Mouse (Mus musculus) lung, embryonic 15.5 days (tissue): Measurements from ENCODE around the gene Slc1a5. TPM values are rescaled to one million over a fixed set of nuclear protein-coding genes. Genes with fewer than 3 reads are reported as not detected.

Experiments
- ATAC-seq: fragments of 200-750 bp; cut with Nextera tagmentation; 2 replicates; pipeline ENCODE4 v1.8.0; 2017; ENCODE audit warnings: moderate number of reproducible peaks, borderline replicate concordance; ENCODE audit not compliant: low FRiP score, low TSS enrichment; ENCODE audit errors: extremely low read depth
- H3K27ac ChIP-seq: fragments of 300-500 bp; sonication (generic); 2 replicates; pipeline ENCODE4 v1.5.1; 2015; ENCODE audit warnings: moderate library complexity, mild to moderate bottlenecking, inconsistent platforms
- H3K27me3 ChIP-seq: fragments of 300-500 bp; sonication (generic); 2 replicates; pipeline ENCODE4 v1.6.1; 2015; ENCODE audit warnings: inconsistent platforms
- H3K36me3 ChIP-seq: fragments of 300-500 bp; sonication (generic); 2 replicates; pipeline ENCODE4 v1.6.1; 2015; ENCODE audit warnings: inconsistent platforms
- H3K4me1 ChIP-seq: fragments of 300-500 bp; sonication (generic); 2 replicates; pipeline ENCODE4 v1.6.1; 2015; ENCODE audit warnings: inconsistent platforms
- H3K4me2 ChIP-seq: fragments of 300-500 bp; sonication (generic); 2 replicates; pipeline ENCODE4 v1.6.1; 2015; ENCODE audit warnings: inconsistent platforms, mild to moderate bottlenecking, moderate library complexity
- H3K4me3 ChIP-seq: fragments of 300-500 bp; sonication (generic); 2 replicates; pipeline ENCODE4 v1.5.1; 2015; ENCODE audit warnings: mild to moderate bottlenecking, inconsistent platforms
- H3K9ac ChIP-seq: fragments of 300-500 bp; sonication (generic); 2 replicates; pipeline ENCODE4 v1.6.1; 2015; ENCODE audit warnings: inconsistent platforms
- H3K9me3 ChIP-seq: fragments of 300-500 bp; sonication (generic); 2 replicates; pipeline ENCODE4 v1.6.1; 2016; ENCODE audit warnings: inconsistent platforms
- WGBS: fragments of 180-500 bp; shearing (Covaris S2); methylation state at CpG from one replicate; pipeline ENCODE4 v1.1.7; 2015; 5-methylcytosine and 5-hydroxymethylcytosine counted together
- polyA plus RNA-seq: library from polyadenylated mRNA; unstranded; fragments of >200 nt; fragmentation: Nextera tagmentation; extraction: Ambion mirVana; gene quantifications from 2 replicates; pipeline ENCODE4 v1.2.1, GENCODE M21; 2015

Gene Slc1a5
- polyA plus RNA-seq, 1 experiment from 2014 or later: 53.7 TPM

DNA sequence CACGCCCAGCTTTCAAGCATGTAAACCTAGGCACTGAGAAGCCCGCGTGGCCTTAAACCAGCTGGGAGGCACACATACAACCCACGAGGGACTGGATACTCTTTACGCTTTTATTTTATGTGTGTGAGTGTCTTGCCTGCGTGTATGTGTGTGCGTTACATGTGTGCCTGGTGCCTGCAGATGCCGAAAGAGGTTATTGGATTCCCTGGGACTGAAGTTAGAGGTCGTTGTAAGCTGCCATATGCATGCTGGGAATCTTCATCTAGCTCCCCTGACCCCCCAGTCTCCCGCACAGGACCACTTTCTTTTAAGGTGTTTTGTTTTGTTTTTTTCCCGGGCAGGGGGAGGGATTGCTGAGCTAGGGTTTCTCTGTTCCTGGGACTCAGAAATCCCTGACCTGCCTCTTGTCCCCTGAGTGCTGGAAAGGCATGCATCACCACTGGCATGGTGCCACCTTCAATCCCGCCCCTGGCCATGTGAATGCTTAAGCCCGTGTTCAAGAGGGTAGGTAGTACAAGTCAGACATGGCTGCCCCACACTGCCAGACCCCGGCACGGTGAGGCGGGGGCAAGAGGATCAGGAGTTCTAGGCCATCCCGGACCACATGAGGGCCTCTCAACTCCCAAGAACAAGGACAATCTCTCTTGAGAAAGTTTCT, 2.7 kb downstream of the Slc1a5 start:
- Histone ChIP-seq H3K4me3 (peak overlapping the region; percentile 60), H3K27me3 (no peaks in the 10 kb centered on the region), H3K4me1 (peaks cover 35% of the 10 kb centered on the region), H3K9ac (peak overlapping the region; percentile 78), H3K36me3 (peaks cover 3% of the 10 kb centered on the region; the same call in 1 of the 2 replicates), H3K27ac (peak overlapping the region; percentile 70), H3K4me2 (peak overlapping the region; percentile 96), H3K9me3 (no peaks in the 10 kb centered on the region)
- WGBS: 36% methylated on average over 17 of the region's 17 CpGs
- ATAC-seq: 0 out of 2 replicates have a peak, but pooled peaks have one; percentile 23

- Histone ChIP-seq H3K9ac (0 out of 2 replicates have a peak overlapping the region, but pooled peaks have one; percentile 16), H3K9me3 (no peaks in the 10 kb centered on the region), H3K4me3 (peak overlapping the region; percentile 60), H3K4me2 (peak overlapping the region; percentile 96), H3K4me1 (peaks cover 35% of the 10 kb centered on the region), H3K36me3 (peaks cover 3% of the 10 kb centered on the region; the same call in 1 of the 2 replicates), H3K27ac (peak overlapping the region; percentile 70), H3K27me3 (no peaks in the 10 kb centered on the region)
- 0 out of 2 replicates have a peak, but pooled peaks have one; percentile 4 for ATAC-seq
- 72% methylated on average over 10 of the region's 10 CpGs for WGBS
Measured at GRCm38 (mm10) chr7:16784498-16784976, 3.4 kb downstream of the Slc1a5 start.

GRCm38 (mm10) chr7:16785541-16786083, 4.5 kb downstream of the Slc1a5 start:
- Histone ChIP-seq H3K9me3 (no peaks in the 10 kb centered on the region), H3K4me3 (no peak overlapping the region), H3K4me2 (no peak overlapping the region), H3K27ac (no peak overlapping the region), H3K36me3 (peaks cover 11% of the 10 kb centered on the region; the same call in 1 of the 2 replicates), H3K9ac (no peak overlapping the region), H3K4me1 (peaks cover 34% of the 10 kb centered on the region), H3K27me3 (no peaks in the 10 kb centered on the region)
- no peak for ATAC-seq
- 82% methylated on average over 8 of the region's 8 CpGs for WGBS

DNA sequence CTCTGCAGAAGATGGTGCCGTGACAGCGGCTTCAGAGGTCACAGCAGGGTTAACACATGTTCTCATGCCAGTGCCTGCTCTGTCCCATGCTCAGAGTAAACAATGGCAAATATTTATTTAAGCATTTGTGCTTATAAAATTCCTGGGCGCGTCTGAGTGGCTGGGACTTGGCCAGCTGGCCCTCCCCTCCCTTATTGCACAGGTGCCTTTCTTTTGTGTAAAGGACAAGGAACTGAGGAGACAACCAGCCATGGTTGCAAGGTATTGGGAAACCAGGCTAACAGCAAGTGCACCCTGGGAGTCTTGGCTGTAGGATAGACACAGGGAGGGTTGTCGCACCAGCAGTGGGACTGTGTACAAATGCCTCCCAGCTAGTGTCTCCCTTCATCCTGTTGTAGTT, 11.2 kb downstream of the Slc1a5 start:
- peaks cover 18% of the 10 kb centered on the region for H3K4me1 ChIP-seq
- ATAC-seq: peak; percentile 51; the same call in 1 of the 2 replicates
- peaks cover 25% of the 10 kb centered on the region; the same call in 1 of the 2 replicates for H3K36me3 ChIP-seq
- H3K9ac ChIP-seq: no peak overlapping the region
- peak overlapping the region; percentile 0; the same call in 1 of the 2 replicates for H3K4me2 ChIP-seq
- H3K27ac ChIP-seq: peak overlapping the region; percentile 80
- H3K4me3 ChIP-seq: no peak overlapping the region
- WGBS: 18% methylated on average over 5 of the region's 5 CpGs
- H3K27me3 ChIP-seq: no peaks in the 10 kb centered on the region
- no peaks in the 10 kb centered on the region for H3K9me3 ChIP-seq

GRCm38 (mm10) chr7:16793010-16793725, 12.0 kb downstream of the Slc1a5 start:
- 0 out of 2 replicates have a peak, but pooled peaks have one; percentile 25 for ATAC-seq
- H3K9ac ChIP-seq: no peak overlapping the region
- H3K27ac ChIP-seq: peak overlapping the region; percentile 80
- peaks cover 18% of the 10 kb centered on the region for H3K4me1 ChIP-seq
- H3K27me3 ChIP-seq: no peaks in the 10 kb centered on the region
- peaks cover 33% of the 10 kb centered on the region for H3K36me3 ChIP-seq
- WGBS: 53% methylated on average over 19 of the region's 19 CpGs
- H3K4me3 ChIP-seq: peak overlapping the region; percentile 15
- peak overlapping the region; percentile 40 for H3K4me2 ChIP-seq
- no peaks in the 10 kb centered on the region for H3K9me3 ChIP-seq

DNA sequence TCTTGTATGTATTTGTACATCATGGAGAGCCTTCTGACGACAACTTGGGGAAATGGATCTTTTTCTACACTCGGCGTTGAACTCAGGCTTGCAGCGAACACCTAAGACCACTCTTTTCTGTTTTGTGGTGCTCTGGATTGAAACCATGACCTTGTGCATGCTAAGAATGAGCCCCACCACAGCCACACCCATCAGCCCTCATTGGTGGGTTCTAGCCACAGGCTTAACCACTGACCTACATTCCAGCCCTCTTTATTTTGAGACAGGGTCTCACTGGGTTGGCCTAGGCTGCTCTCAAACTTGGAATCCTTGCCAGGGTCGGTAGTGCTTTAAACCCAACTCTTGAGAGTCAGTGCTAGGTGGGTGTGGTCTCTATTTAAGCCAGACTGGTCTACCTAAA, 13.7 kb downstream of the Slc1a5 start:
- no peak for ATAC-seq
- H3K27me3 ChIP-seq: no peaks in the 10 kb centered on the region
- no peak overlapping the region for H3K4me2 ChIP-seq
- WGBS: 86% methylated on average over 5 of the region's 5 CpGs
- no peak overlapping the region for H3K27ac ChIP-seq
- no peaks in the 10 kb centered on the region for H3K9me3 ChIP-seq
- peaks cover 18% of the 10 kb centered on the region for H3K4me1 ChIP-seq
- H3K9ac ChIP-seq: no peak overlapping the region
- H3K36me3 ChIP-seq: peaks cover 41% of the 10 kb centered on the region
- no peak overlapping the region for H3K4me3 ChIP-seq

- Histone ChIP-seq H3K36me3 (peaks cover 21% of the 10 kb centered on the region), H3K4me1 (no peaks in the 10 kb centered on the region), H3K9ac (no peak overlapping the region), H3K9me3 (no peaks in the 10 kb centered on the region), H3K4me3 (no peak overlapping the region), H3K27ac (no peak overlapping the region), H3K4me2 (no peak overlapping the region), H3K27me3 (no peaks in the 10 kb centered on the region)
- no peak for ATAC-seq
- 32% methylated on average over 8 of the region's 8 CpGs for WGBS
Measured at GRCm38 (mm10) chr7:16804409-16805028, 23.4 kb downstream of the Slc1a5 start.

GRCm38 (mm10) chr7:16807936-16808335, 26.8 kb downstream of the Slc1a5 start:
- H3K36me3 ChIP-seq: peaks cover 28% of the 10 kb centered on the region
- no peak for ATAC-seq
- peaks cover 23% of the 10 kb centered on the region for H3K27me3 ChIP-seq
- no peak overlapping the region for H3K4me2 ChIP-seq
- 85% methylated on average over 9 of the region's 9 CpGs for WGBS
- H3K4me1 ChIP-seq: peaks cover 19% of the 10 kb centered on the region
- H3K4me3 ChIP-seq: no peak overlapping the region
- H3K9me3 ChIP-seq: no peaks in the 10 kb centered on the region
- no peak overlapping the region for H3K27ac ChIP-seq
- H3K9ac ChIP-seq: no peak overlapping the region

DNA sequence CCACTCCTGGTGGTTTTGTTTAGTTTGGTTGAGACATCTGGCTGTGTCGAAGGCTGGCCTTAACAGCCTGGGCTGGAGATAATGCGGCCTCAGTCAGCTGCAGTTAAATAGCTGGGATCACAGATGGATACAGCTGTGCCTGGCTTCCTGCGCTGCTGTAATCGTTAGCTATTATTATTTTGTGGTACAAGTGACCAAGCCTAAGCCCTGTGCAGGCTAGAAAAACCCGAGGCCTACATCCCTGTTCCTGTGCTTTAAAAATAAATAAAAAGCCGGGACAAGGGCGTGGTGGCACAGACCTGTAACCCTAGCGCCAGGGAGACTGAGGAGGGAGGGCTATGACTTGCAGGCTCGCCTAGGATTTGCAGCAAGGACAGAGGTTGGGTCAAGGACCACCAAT, 27.5 kb downstream of the Slc1a5 start:
- H3K4me1 ChIP-seq: peaks cover 19% of the 10 kb centered on the region
- H3K27me3 ChIP-seq: peaks cover 23% of the 10 kb centered on the region
- H3K9ac ChIP-seq: no peak overlapping the region
- no peaks in the 10 kb centered on the region for H3K9me3 ChIP-seq
- H3K27ac ChIP-seq: no peak overlapping the region
- H3K36me3 ChIP-seq: peaks cover 35% of the 10 kb centered on the region
- no peak overlapping the region for H3K4me3 ChIP-seq
- WGBS: 66% methylated on average over 9 of the region's 9 CpGs
- H3K4me2 ChIP-seq: no peak overlapping the region
- no peak for ATAC-seq

DNA sequence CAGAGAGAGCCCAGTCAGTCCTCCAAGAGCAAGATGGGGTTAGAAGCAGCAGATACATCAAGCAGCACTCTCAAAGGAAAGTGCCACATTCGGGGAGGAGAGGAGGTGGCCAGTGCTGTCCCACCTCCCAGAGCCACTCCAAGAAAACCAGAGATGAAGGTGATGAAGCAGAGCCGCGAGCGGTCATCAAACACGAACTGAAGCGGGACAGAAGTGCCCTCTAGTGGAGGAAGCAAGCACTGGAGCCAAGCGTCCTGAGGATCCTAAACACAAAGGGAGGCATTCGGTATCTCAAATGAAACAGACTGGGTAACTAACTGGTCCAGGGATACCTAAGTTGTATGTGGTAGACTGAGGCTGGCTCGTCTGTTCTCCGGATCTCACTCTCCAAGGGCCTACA, 28.6 kb downstream of the Slc1a5 start:
- H3K27ac ChIP-seq: no peak overlapping the region
- no peak overlapping the region for H3K9ac ChIP-seq
- H3K4me2 ChIP-seq: no peak overlapping the region
- H3K4me3 ChIP-seq: no peak overlapping the region
- peaks cover 23% of the 10 kb centered on the region for H3K27me3 ChIP-seq
- peaks cover 19% of the 10 kb centered on the region for H3K4me1 ChIP-seq
- 28% methylated on average over 10 of the region's 10 CpGs for WGBS
- H3K36me3 ChIP-seq: peaks cover 43% of the 10 kb centered on the region
- no peaks in the 10 kb centered on the region for H3K9me3 ChIP-seq
- ATAC-seq: no peak

GRCm38 (mm10) chr7:16810399-16810919, 29.3 kb downstream of the Slc1a5 start:
- Histone ChIP-seq H3K9me3 (no peaks in the 10 kb centered on the region), H3K36me3 (peaks cover 43% of the 10 kb centered on the region), H3K4me1 (peaks cover 22% of the 10 kb centered on the region), H3K27ac (no peak overlapping the region), H3K27me3 (peaks cover 23% of the 10 kb centered on the region), H3K9ac (peak overlapping the region; percentile 23; the same call in 1 of the 2 replicates), H3K4me2 (peak overlapping the region; percentile 87), H3K4me3 (peak overlapping the region; percentile 38)
- 47% methylated on average over 28 of the region's 28 CpGs for WGBS
- ATAC-seq: no peak
